Mouse (Mus musculus) cerebellum, adult 8-10 months (tissue): Measurements from ENCODE around the gene Slc28a1.

Experiments used
- DNase-seq: peaks from one replicate; pipeline ENCODE4 v3.0.0; 2022

Slc28a1 gene

DNA sequence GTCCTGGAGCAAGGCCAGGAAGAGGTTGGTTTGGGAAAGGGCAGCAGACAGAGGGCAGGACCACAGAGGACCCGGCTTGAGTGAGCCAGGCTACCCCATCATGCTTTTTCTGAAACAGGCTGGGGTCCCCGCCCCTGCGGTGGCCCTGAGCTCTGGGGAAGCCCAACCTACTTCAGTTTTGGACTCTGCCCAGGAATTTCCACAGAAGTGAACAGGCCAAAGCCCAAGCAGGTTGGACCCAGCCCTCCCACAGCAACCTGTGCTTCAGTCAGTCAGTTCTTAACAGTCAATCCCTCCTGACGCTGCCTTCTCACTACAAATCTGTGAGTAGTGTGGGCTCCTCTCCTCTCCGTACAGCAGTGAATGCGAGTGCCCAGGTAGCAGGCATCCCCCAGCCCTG lies at the start of gene Slc28a1:
Gene Slc28a1 (plus strand): TSS at position 245 of the 400 bp plus-strand sequence.
- DNase-seq = no peak

GRCm38 (mm10) chr7:81066714-81067113 lies 47.9 kb upstream of the Slc28a1 start:
- no peak for DNase-seq

DNA sequence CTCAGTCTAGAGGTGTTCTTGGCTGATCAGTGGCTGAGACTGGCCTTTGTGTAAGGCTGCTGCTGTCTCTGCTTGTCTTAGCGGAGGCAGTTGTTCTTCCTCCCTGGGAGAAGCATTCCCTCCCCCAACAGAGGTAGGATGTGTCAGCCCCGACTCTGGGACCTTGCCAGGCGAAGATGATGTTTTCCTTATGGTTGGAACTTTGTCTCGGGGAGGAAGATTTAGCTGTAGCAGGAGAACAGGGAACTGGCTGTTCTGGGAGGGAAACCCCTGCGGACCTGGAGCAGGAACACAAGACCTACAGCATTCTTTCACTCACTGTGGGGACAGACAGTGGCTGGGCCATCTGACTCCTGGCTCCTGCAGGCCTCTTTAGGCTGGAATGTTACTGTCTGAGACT lies 42.1 kb upstream of the Slc28a1 start:
- no peak for DNase-seq

DNA sequence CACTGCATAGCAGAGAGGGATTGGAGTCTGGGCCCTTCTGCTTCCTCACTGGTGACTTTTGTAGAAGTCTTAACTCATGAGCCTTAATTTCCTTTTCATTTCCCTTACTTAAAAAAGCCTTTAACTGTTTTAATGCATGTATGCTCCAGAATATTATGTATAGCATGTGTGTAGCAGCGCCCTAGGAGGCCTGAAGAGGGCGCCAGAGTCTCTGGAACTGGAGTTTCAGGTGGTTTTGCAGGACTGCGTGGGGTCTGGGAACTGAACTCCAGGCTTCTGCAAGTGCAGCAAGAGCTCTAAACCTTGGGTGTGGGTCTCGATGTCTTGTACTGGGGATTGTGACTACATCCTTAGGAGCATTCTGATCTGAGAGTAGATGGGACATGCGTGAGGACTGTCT lies 41.3 kb upstream of the Slc28a1 start:
- DNase-seq = no peak

DNA sequence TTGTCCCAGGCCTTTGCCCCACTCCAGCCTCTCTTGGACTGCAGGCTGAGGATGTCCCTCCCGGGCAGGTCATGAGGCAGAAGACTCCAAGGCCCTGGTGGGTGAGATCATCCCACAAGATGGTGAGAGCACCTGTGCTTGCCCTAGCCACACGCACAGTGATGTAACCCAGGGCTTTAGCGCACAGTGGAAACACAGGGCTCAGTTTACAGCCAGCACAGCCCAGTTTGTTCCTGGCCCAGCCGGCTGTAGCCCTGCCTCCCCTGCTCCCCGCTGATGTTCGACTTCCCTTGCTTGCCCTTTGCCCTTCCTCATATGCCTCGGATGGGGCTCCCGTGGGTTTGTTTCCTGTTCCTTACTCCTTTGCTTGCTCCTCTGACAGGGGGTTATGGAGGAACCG lies 40.1 kb upstream of the Slc28a1 start:
- DNase-seq = no peak

DNA sequence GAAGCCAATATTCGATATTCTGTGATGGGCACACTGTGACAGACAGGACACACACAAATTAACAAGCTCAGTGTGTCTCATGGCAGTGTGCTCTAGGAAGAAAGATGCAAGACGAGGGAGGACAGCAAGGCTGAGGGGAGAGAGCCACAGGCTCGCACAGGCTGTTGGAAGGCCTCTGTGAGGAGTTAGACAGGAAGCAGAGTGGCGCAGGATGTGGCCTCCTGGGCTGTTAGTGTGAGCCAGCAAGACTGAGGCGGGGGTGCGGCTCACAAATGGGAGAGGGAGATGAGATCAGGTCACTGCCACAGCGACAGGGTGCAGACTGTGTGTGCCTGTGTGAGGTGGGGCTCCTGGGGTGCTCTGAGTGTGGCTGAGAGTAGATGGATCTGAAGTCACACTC lies 39.3 kb upstream of the Slc28a1 start:
- DNase-seq = no peak

GRCm38 (mm10) chr7:81075732-81076131 lies 38.9 kb upstream of the Slc28a1 start:
- DNase-seq = no peak

GRCm38 (mm10) chr7:81077009-81077408 lies 37.6 kb upstream of the Slc28a1 start:
- no peak for DNase-seq

DNA sequence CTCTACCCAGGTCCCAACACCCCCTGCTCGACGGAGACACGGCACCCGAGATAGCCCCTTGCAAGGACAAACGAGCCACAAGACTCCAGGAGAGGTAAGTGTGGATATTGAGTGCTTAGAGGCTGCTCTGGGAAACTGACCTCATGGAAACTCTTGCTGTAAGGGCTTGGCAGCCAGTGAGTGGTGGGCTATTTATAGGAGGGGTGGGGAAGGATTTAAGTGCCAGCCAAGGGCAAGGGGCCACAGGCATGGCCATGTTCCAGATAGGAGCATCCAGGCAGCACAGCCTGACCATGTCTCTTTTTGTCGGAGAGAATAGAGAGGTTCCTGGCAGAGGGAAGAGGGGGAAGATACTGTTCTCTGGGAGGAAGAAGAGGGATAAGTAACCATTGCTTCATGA lies 35.9 kb upstream of the Slc28a1 start:
- no peak for DNase-seq

GRCm38 (mm10) chr7:81093420-81093965 lies 21.1 kb upstream of the Slc28a1 start:
- no peak for DNase-seq

DNA sequence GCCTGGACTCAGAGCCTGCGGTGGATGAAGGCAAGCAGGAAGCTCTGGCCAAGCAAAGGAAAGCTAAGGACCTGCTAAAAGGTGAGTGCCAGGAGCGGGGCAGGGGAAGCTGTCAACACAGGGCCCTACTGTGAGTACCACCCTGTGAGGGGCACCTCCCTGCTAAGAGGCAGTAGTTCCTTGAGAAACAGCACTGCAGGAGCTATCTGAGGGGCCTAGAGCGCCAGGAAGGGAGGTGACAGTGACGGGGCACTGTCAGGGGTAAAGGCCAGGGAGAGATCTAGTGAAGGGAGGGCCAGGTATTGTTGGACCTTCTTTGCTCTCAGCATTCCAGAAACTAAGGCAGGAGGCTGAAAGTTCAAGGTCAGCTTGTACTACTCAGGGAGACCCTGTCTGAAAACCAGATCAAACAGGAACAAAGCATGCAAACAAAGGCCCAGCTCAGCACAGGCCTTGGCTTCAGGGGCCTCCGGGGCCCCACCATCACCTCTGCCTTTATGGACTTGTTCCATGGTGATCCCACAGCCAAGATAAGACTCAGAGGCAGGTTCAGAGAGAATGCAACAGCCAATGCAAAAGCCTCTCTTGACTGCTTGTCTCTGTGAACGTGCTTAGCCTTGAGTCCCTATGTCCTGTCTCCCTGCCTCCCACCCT lies 20.4 kb upstream of the Slc28a1 start:
- no peak for DNase-seq

GRCm38 (mm10) chr7:81100341-81100740 lies 14.3 kb upstream of the Slc28a1 start:
- no peak for DNase-seq

DNA sequence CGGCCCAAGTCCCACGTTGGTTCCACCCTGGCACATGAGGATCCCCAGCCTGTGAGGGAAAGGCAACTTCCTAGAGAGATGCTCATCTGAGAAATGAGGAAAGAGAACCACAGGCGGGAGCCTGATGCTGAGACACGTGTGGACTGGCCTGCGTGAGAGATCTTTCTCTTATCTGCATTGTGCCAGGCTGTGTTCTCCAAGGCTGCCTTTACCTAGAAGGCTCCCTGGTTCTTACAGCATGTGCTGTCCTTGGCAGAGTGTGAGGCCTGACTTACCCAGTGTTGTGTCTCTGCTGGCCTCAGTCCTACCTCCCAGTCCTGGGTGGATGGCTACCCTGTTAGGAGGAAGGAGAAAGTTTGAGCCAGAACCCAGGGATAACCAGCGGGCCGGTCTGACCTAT lies 11.7 kb upstream of the Slc28a1 start:
- no peak for DNase-seq

GRCm38 (mm10) chr7:81105525-81105924 lies 9.1 kb upstream of the Slc28a1 start:
- no peak for DNase-seq

DNA sequence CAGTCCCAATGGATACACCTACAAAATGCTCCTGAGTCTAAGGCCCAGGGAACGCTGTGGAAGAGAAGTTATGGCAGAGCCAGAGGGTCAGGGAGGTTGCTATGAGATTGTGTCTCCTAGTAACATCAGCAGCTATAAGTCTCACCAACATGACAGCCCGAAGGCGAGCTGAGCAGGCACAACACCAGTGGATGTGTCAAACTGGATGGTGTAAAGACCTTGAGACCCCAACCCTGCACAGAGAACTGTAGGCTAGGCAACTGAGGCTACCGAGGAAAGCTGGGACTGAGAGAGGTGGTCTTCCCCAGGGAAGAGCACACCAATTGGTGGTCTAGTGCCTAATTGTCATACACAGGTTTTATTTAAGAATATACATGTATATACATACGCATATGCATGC lies 6.4 kb upstream of the Slc28a1 start:
- DNase-seq = no peak

- DNase-seq = peak; percentile 6
These were observed 4.6 kb upstream of the Slc28a1 start for GRCm38 (mm10) chr7:81109717-81110651.

- DNase-seq = no peak
These were observed 3.8 kb upstream of the Slc28a1 start for GRCm38 (mm10) chr7:81110791-81111190.

DNA sequence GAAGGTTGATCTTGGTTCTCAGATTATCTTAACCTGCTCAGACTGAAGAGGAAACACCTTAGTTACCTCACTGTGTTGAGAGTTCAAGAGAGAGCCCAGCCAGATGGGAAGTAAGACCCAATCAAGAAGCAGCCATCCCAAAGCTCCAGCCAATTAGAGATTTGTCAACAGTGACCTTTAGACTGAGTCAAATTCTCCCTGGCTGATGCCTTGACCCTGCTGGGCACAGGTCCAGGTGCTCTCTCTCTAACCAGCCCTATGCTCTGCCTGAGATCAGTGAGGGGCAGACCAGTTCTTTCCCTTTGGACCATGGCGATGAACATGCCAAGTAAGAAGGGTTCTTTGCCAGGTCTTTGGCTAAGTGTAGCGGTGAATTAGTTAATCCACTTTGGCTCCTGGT lies 2.9 kb upstream of the Slc28a1 start:
- DNase-seq = no peak

DNA sequence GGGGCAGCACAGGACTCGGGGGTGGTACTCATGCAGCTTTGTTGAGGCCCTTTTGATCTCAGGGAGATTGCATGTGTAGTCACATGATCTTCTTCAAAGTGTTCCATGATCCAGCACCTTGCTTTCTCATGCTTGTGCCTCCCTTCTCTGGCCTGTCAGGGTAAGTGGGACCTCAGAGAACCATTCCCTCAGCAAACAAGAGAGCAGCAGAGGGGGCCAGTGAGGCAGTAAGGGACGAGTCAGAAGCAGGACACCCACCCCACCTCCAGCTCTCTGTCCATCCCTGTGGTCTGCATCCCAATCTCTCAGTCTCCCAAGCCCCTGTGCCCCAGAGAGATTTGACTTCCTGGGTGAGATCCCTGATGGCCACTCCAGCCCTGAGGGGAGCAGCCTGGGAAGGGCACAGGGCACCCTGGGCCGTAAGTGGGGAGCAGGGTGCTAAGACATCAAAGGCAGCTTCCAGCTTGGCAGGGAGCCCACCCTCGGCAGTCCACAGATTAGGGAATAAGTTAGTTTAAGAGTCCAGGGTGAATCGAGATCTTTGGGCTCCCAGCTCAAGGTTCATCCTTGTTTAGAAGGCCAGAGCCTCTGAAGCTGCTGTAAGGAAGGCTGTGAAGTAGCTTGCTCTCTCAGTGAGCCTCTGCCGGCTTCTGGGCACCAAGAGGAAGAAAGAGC lies 1.8 kb upstream of the Slc28a1 start:
- DNase-seq = no peak

GRCm38 (mm10) chr7:81121099-81121498 lies 6.5 kb downstream of the Slc28a1 start:
- DNase-seq = no peak

- DNase-seq = no peak
These were observed 8.2 kb downstream of the Slc28a1 start for GRCm38 (mm10) chr7:81122808-81123207.

DNA sequence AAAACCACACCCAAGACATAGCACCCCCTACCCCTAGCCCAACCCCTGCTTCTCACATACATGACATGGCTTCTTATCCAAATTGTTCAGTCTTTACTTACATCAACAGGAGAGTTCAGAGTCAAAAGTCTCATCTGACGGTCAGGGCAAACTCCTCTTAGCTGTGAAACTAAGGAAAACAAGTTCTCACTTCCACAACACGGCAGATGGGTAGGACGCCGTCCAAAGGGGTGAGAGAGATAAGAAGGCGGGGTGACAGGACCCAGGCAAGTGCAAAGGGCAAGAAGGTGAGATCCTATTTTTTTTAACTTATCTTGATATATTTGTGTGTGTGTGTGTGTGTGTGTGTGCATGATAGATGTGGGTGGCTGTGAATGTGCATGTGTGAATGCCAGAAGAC lies 9.0 kb downstream of the Slc28a1 start:
- DNase-seq = no peak

GRCm38 (mm10) chr7:81124773-81125172 lies 10.2 kb downstream of the Slc28a1 start:
- no peak for DNase-seq
